ENCODE assay signal across 8 mouse cellular contexts in the genomic region with DNA sequence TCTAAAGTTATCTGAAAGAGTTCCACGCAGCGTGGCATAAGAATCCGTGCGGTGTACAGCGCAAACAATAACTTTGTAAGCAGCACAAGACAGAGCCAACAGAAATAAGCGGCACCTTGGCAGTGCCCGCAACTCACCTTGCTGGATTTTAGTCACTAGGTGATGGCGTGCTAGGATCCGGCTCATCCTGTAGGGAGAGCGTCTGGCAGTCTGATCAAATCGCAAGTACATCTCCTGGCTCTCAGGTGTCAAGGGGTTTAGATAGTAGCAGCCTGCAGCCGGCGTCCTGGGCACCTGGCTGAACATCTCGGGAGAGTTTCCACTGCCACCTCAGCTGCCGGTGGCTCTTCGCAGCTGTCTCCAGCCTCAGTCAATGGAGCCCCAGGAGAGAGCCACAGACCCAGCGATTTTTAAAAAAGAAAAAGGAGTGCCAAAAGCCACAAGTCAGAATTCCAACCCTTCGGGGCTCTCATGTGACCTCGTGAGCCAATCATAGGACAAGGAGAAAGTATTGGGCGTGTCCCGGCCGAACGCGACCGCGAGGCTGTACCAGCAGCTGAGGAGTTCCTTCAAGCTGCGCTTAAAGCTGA. TPM values are rescaled to one million over a fixed set of nuclear protein-coding genes. Genes with fewer than 3 reads are reported as not detected.
DNase-seq lines count a peak whose midpoint lies in the region; ATAC-seq and TF ChIP-seq lines count a peak whose summit lies in the region.

No protein-coding gene starts in this region.

- no peak for TF ChIP-seq POLR2A in CH12.LX (IDR thresholded peaks at IDR 0.05; ENCODE audit: low read depth, low read length)

- peak; percentile 45 for DNase-seq in CH12.LX (ENCODE audit: extremely low read depth)
- peak; percentile 76 to 77 for DNase-seq in adrenal gland, postnatal 36 days
- DNase-seq in heart, postnatal 4 days = peak; percentile 73
- peak; percentile 4 to 29 for DNase-seq in layer of hippocampus, adult 2 months (ENCODE audit: low spot score in 2 of 2)
- DNase-seq in lung, postnatal 0 days (ENCODE audit: low spot score) = peak; percentile 97
- DNase-seq in ovary, postnatal 14 days (ENCODE audit: low spot score) = peak; percentile 33

- H3K4me2 ChIP-seq in CH12.LX (ENCODE audit: insufficient read depth, low read depth, poor library complexity, severe bottlenecking) = peak overlapping the region; percentile 53
- peak overlapping the region; percentile 94 for H3K4me2 ChIP-seq in forebrain, embryonic 15.5 days (replicated peaks)
- peak overlapping the region; percentile 77 for H3K4me2 ChIP-seq in lung, postnatal 0 days (replicated peaks; ENCODE audit: low read depth, low read length)

- TF ChIP-seq CTCF in CH12.LX (conservative IDR thresholded peaks at IDR 0.05 in 1 of 2, IDR thresholded peaks at IDR 0.05 in 1 of 2; ENCODE audit: low read depth in 2 of 2, low read length in 2 of 2) = no peak
- no peak for TF ChIP-seq CTCF in layer of hippocampus, adult 2 months (conservative IDR thresholded peaks at IDR 0.05)
- no peak for TF ChIP-seq CTCF in lung, postnatal 0 days (IDR thresholded peaks at IDR 0.05)

- dilution Hi-C loops in CH12.LX (cut with MboI; ENCODE audit: extremely low pct_ligation_motif_present, extremely low pct_unique_long_range_greater_than_20kb, low sequenced_read_pairs) = no loop called here

- no peaks in the 10 kb centered on the region for H3K79me2 ChIP-seq in CH12.LX (replicated peaks; ENCODE audit: control insufficient read depth, extremely low read depth, insufficient read depth, poor library complexity, severe bottlenecking)

- whole genome bisulfite sequencing in forebrain, embryonic 15.5 days = 3% methylated on average over 27 of the region's 27 CpGs
- WGBS in lung, postnatal 0 days = under 1% methylated on average over 27 of the region's 27 CpGs

- peak overlapping the region; percentile 34; the same call in 1 of the 2 replicates for H3K9ac ChIP-seq in CH12.LX (ENCODE audit: insufficient read depth, low read depth)
- peak overlapping the region; percentile 50 for H3K9ac ChIP-seq in forebrain, embryonic 15.5 days (replicated peaks)
- peak overlapping the region; percentile 74 for H3K9ac ChIP-seq in lung, postnatal 0 days (replicated peaks; ENCODE audit: low read depth)

- no peaks in the 10 kb centered on the region for H3K27me3 ChIP-seq in CH12.LX (replicated peaks)
- no peaks in the 10 kb centered on the region for H3K27me3 ChIP-seq in forebrain, embryonic 15.5 days
- H3K27me3 ChIP-seq in lung, postnatal 0 days (replicated peaks; ENCODE audit: insufficient read depth, low read length) = no peaks in the 10 kb centered on the region

- TF ChIP-seq RAD21 in CH12.LX (IDR thresholded peaks at IDR 0.05; ENCODE audit: low read depth, low read length) = no peak

- 0 out of 4 replicates have a peak, but pooled peaks cover 0 to 3% of the 10 kb centered on the region in 2 experiments for H3K4me1 ChIP-seq in CH12.LX (ENCODE audit: control insufficient read depth in 1 of 2, insufficient read depth in 2 of 2)
- H3K4me1 ChIP-seq in forebrain, embryonic 15.5 days = peaks cover 9% of the 10 kb centered on the region
- peaks cover 8% of the 10 kb centered on the region; the same call in 1 of the 2 replicates for H3K4me1 ChIP-seq in lung, postnatal 0 days (ENCODE audit: insufficient read depth, low read depth, low read length)

- TF ChIP-seq EP300 in CH12.LX (IDR thresholded peaks at IDR 0.05; ENCODE audit: low read length) = no peak
- TF ChIP-seq EP300 in lung, postnatal 0 days (IDR thresholded peaks at IDR 0.05) = no peak

- H3K4me3 ChIP-seq in CH12.LX (replicated peaks in 1 of 3; ENCODE audit: low read depth in 2 of 3, low read length in 2 of 3, poor library complexity in 1 of 3) = peak overlapping the region; percentile 7 to 61 (median 35)
- peak overlapping the region; percentile 50 for H3K4me3 ChIP-seq in forebrain, embryonic 15.5 days
- peak overlapping the region; percentile 88 for H3K4me3 ChIP-seq in layer of hippocampus, adult 2 months
- peak overlapping the region; percentile 82 for H3K4me3 ChIP-seq in lung, postnatal 0 days (ENCODE audit: low read depth, low read length)

- H3K36me3 ChIP-seq in CH12.LX (replicated peaks in 1 of 2; ENCODE audit: control insufficient read depth in 1 of 2, insufficient read depth in 1 of 2, low read length in 1 of 2) = no peaks in the 10 kb centered on the region
- H3K36me3 ChIP-seq in forebrain, embryonic 15.5 days = no peaks in the 10 kb centered on the region
- no peaks in the 10 kb centered on the region for H3K36me3 ChIP-seq in lung, postnatal 0 days (ENCODE audit: insufficient read depth, low read length)

- H3K9me3 ChIP-seq in CH12.LX (replicated peaks; ENCODE audit: low read length) = no peaks in the 10 kb centered on the region
- no peaks in the 10 kb centered on the region for H3K9me3 ChIP-seq in forebrain, embryonic 15.5 days
- no peaks in the 10 kb centered on the region for H3K9me3 ChIP-seq in lung, postnatal 0 days (ENCODE audit: low read length)

- H3K27ac ChIP-seq in CH12.LX (ENCODE audit: insufficient read depth, low read depth) = no peak overlapping the region
- no peak overlapping the region for H3K27ac ChIP-seq in forebrain, embryonic 15.5 days (replicated peaks)
- peak overlapping the region; percentile 85 for H3K27ac ChIP-seq in layer of hippocampus, adult 2 months
- peak overlapping the region; percentile 91 for H3K27ac ChIP-seq in lung, postnatal 0 days (ENCODE audit: low read length)

- in situ Hi-C loops in CH12.LX (cut with MboI; ENCODE audit: low pct_ligation_motif_present, low pct_unique_long_range_greater_than_20kb, low sequenced_read_pairs) = no loop called here

- peak; percentile 93 for ATAC-seq in forebrain, embryonic 15.5 days (replicated peaks)
- peak; percentile 95 for ATAC-seq in lung, postnatal 0 days
- ATAC-seq in erythroid progenitor cell, adult 5-6 weeks (replicated peaks; ENCODE audit: low FRiP score, poor library complexity, severe bottlenecking) = no peak; the same call in 1 of the 2 replicates

TF ChIP-seq in CH12.LX, 34 proteins besides CTCF, POLR2A, EP300 and RAD21:
- TF ChIP-seq MYC (IDR thresholded peaks at IDR 0.05; ENCODE audit: low read depth, low read length) (no peak), IRF4 (IDR thresholded peaks at IDR 0.05; ENCODE audit: low read depth, low read length) (no peak), GABPA (IDR thresholded peaks at IDR 0.05; ENCODE audit: insufficient replicate concordance, low read depth, low read length) (no peak), SIN3A (IDR thresholded peaks at IDR 0.05; ENCODE audit: low read length) (no peak), ELF1 (IDR thresholded peaks at IDR 0.05; ENCODE audit: low read depth, low read length) (no peak), ZMIZ1 (IDR thresholded peaks at IDR 0.05; ENCODE audit: low read depth, low read length) (no peak), MAFK (IDR thresholded peaks at IDR 0.05; ENCODE audit: insufficient replicate concordance, low read length) (no peak), E2F4 (IDR thresholded peaks at IDR 0.05; ENCODE audit: insufficient replicate concordance, low read depth, low read length) (no peak), JUN (IDR thresholded peaks at IDR 0.05; ENCODE audit: insufficient read depth, low read depth, low read length) (no peak), MXI1 (IDR thresholded peaks at IDR 0.05; ENCODE audit: low read depth, low read length) (no peak), USF1 (IDR thresholded peaks at IDR 0.05; ENCODE audit: low read depth, low read length) (peak; percentile 82), USF2 (conservative IDR thresholded peaks at IDR 0.05; ENCODE audit: low read depth, low read length) (peak; percentile 62; the same call in 1 of the 2 replicates), ZKSCAN1 (IDR thresholded peaks at IDR 0.05; ENCODE audit: borderline replicate concordance, low read depth, low read length) (no peak), SMC3 (IDR thresholded peaks at IDR 0.05; ENCODE audit: low read depth, low read length) (no peak), TBP (conservative IDR thresholded peaks at IDR 0.05; ENCODE audit: low read depth, low read length) (no peak)

RNA-seq across cellular contexts. Expression of gene Stard13, which starts 43.8 kb away (rescaled TPM):
- total RNA-seq in CH12.LX (2012; rRNA removed) (104 and 154 TPM in 2 replicates), CH12.LX (2014; rRNA removed) (59.9 and 73.6 TPM in 2 replicates)
- 33.5 and 34.9 TPM in 2 replicates for polyA plus RNA-seq in CH12.LX (2012; ENCODE audit: insufficient read length, low read depth)
- total RNA-seq in adrenal gland, postnatal 36 days (2021) = 10 to 100 TPM; 15.4 to 20.8 TPM
- polyA plus RNA-seq in forebrain, embryonic 15.5 days (2015; fragmentation: Nextera tagmentation; extraction: Ambion mirVana) = 2.9 and 4.0 TPM in 2 replicates
- 10 to 100 TPM; 20.1 to 20.8 TPM for total RNA-seq in heart, postnatal 4 days (2021)
- 10 to 100 TPM; 18.1 to 24.8 TPM for total RNA-seq in layer of hippocampus, adult 2 months (2021)
- 19.1 and 20.8 TPM in 2 replicates for polyA plus RNA-seq in lung, postnatal 0 days (2015; fragmentation: Nextera tagmentation; extraction: Ambion mirVana)
- not detected in 2 replicates for total RNA-seq in erythroid progenitor cell, adult 5-6 weeks (2015; ENCODE audit: low replicate concordance)
- 0.26 TPM in 1 of 2 replicates, not detected in the other for total RNA-seq in erythroid progenitor cell, adult 5-6 weeks (2017; ENCODE audit: low replicate concordance)

Comparison
In these comparisons a context has a peak if more than half of its experiments do, and no peak if none do; other contexts are left out.
1. DNase-seq: peak in every context shown above with its lines; median percentile 97 in lung, postnatal 0 days; 76 in adrenal gland, postnatal 36 days; 73 in heart, postnatal 4 days; 45 in CH12.LX; 33 in ovary, postnatal 14 days; 16 in layer of hippocampus, adult 2 months.
2. H3K27ac ChIP-seq: peak in layer of hippocampus, adult 2 months (single experiment) and lung, postnatal 0 days (single experiment); none in CH12.LX (single experiment) and forebrain, embryonic 15.5 days (single experiment).
3. H3K4me3 ChIP-seq: peak in every context shown above with its lines; median percentile 88 in layer of hippocampus, adult 2 months; 82 in lung, postnatal 0 days; 50 in forebrain, embryonic 15.5 days; 35 in CH12.LX.
4. RNA of gene Stard13, which starts 43.8 kb away (total RNA-seq): 59.9 to 154 TPM in CH12.LX, 18.1 to 24.8 TPM in layer of hippocampus, adult 2 months, 20.1 to 20.8 TPM in heart, postnatal 4 days and 15.4 to 20.8 TPM in adrenal gland, postnatal 36 days; 0.26 TPM in erythroid progenitor cell, adult 5-6 weeks; every median in the first group is over 10 times any median in the second.
5. Peak in every context shown above with its lines, with median percentiles within 50 percentile points of each other: H3K4me2 ChIP-seq and H3K9ac ChIP-seq.